Mouse (Mus musculus) left cerebral cortex, postnatal 4 days (tissue): ENCODE measurements around the gene Haspin. TPM values are rescaled to one million over a fixed set of nuclear protein-coding genes. Genes with fewer than 3 reads are reported as not detected.

Experiments used
- DNase-seq: peaks from one replicate; pipeline ENCODE4 v3.0.0-alpha.2; 2022
- intact Hi-C: fragments of 180-260 bp; cut with DNase I; formaldehyde crosslinking; loops from one replicate; pipeline ENCODE4 v1.15.1; 2025
- total RNA-seq, 2 experiments: library from RNA; stranded (reverse); gene quantifications; 2 replicates each; pipeline ENCODE4 v1.2.3; 2021

The Haspin gene
- total RNA-seq, 2 experiments from 2014 or later, result 1.6 TPM

DNA sequence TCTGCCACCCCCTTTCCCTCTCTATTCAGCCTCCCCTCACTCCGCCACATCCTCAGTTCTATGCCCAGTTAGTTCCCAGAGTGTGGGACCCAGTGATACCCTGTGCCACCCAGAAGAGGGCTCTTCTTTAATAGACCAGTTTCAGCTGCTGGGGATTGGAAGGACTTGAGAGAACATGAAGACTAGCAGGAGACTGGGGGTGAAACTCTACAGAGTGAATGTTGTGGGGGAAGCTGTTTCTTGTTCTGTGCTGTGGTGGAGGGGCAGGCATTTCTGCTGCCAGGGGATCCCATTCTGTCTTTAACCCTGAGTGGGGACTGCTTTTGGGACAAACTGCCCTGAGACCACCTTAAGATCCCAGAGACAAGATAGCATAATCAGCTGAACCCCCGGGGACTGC, 47.3 kb downstream of the Haspin start:
- intact Hi-C loops, result no loop called here
- no peak for DNase-seq

- intact Hi-C loops, result no loop called here
Observed at GRCm38 (mm10) chr11:73090283-73090682, 47.8 kb downstream of the Haspin start, which contains the start of gene Itgae. Itgae (plus strand) TSS chr11:73090583.

DNA sequence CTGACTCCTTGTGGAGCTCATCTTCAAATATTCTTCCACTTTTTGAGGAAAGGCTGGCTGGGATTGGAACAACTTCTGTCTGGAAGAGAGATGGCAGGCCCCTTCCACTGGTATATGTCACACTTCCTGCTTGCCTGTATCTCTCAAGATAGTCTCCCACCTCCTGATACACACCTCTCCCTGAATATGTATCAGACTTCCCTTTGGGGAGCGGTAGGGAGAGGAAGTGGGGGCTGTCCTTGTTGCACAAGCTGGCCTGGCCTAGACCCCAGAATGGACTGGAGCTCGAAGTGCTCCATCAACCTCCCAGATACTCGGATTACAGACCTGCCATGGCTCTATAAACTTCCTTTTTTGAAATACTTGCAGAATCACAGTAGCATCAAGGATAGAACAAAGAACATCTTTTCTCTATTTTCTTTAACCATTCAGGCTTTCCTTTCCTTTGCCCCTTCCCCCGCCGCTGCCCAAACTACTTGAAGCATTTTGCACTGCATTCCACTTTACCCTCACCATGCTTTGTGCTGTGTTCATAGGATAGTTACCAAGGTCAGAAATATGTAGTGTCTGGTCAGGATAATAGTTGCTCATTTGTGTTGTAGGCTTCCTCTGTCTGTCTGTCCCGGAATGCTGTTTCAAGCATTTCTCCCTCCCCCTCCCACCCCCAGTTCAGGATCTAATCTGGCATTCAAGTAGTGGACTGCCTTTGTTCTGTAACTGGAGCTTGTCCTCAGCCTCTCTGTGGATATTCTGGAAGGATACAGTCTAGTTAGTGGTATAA, 50.2 kb downstream of the Haspin start:
- DNase-seq, result no peak
- intact Hi-C loops, result no loop called here

More at GRCm38 (mm10) chr11:73090283-73090682, 47.8 kb downstream of the Haspin start, which contains the start of gene Itgae:
- no peak for DNase-seq

Other genes with a start within 250 kb of the Haspin start
- 1 to 10 TPM; 2.3 to 2.5 TPM for gene Atp2a3, start 177.1 kb downstream of the Haspin start, total RNA-seq
- gene P2rx1, start 139.2 kb downstream of the Haspin start, total RNA-seq, result under 1 TPM; 0.28 to 0.50 TPM
- gene Camkk1, start 119.3 kb downstream of the Haspin start, total RNA-seq, result 10 to 100 TPM; 28.7 to 30.5 TPM
- gene Ncbp3, start 90.5 kb downstream of the Haspin start, total RNA-seq, result 10 to 100 TPM; 10.4 to 10.7 TPM
- not detected for gene Itgae, start 47.7 kb downstream of the Haspin start, total RNA-seq
- 1 to 10 TPM in 1 of 2 experiments, under 1 TPM in 1; 0.72 to 1.0 TPM for gene P2rx5, start 22.1 kb upstream of the Haspin start, total RNA-seq
- gene Emc6, start 38.7 kb upstream of the Haspin start, total RNA-seq, result 10 to 100 TPM; 59.8 to 64.3 TPM
- 10 to 100 TPM; 42.2 to 42.5 TPM for gene Tax1bp3, start 38.8 kb upstream of the Haspin start, total RNA-seq
- gene Ctns, start 60.7 kb upstream of the Haspin start, total RNA-seq, result 10 to 100 TPM; 17.7 to 21.1 TPM
- gene Shpk, start 61.2 kb upstream of the Haspin start, total RNA-seq, result 1 to 10 TPM; 1.1 to 1.2 TPM
- under 1 TPM; 0.46 to 0.82 TPM for gene Trpv1, start 96.0 kb upstream of the Haspin start, total RNA-seq
- under 1 TPM; 0.46 to 0.66 TPM for gene Trpv3, start 129.1 kb upstream of the Haspin start, total RNA-seq
- gene Aspa, start 191.3 kb upstream of the Haspin start, total RNA-seq, result 1 to 10 TPM; 2.0 to 2.7 TPM
- not detected for gene Gm49340, start 191.4 kb upstream of the Haspin start, total RNA-seq
- gene Spata22, start 191.4 kb upstream of the Haspin start, total RNA-seq, result under 1 TPM in 1 of 2 experiments, not detected in 1; 0.28 TPM
- gene Olfr20, start 212.5 kb upstream of the Haspin start, total RNA-seq, result not detected
- not detected for gene Olfr376, start 233.0 kb upstream of the Haspin start, total RNA-seq